Mouse (Mus musculus) right cerebral cortex, adult 18-20 months (tissue): ENCODE results near the gene Grid2.

Source experiments
- DNase-seq: peaks from one replicate; pipeline ENCODE4 v3.0.0; 2022; ENCODE audit warnings: mixed read lengths

Gene Grid2

GRCm38 (mm10) chr6:63659423-63659822, 403.7 kb downstream of the Grid2 start:
- DNase-seq = no peak

DNA sequence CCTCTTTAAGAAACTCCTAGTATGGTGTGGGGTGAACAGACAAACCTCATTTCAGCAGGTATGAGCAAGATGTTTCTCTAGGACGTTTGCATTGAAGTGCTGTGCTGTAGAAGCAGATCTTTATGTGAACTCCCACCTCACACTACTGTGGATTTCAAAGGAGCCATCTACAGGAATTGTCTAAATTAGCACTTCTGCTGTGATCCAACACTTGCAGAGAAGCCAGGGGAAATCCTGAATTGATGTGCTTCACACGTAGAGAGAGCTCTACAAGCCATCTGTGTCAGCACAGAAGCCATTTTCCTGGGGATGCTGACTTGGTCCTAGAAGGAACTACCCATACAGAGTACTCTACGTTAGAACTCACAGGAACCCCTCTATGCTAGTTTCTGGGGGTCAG, 430.0 kb downstream of the Grid2 start:
- DNase-seq = no peak

GRCm38 (mm10) chr6:63701684-63702083, 446.0 kb downstream of the Grid2 start:
- no peak for DNase-seq

GRCm38 (mm10) chr6:63733740-63734139, 478.1 kb downstream of the Grid2 start:
- DNase-seq = no peak

GRCm38 (mm10) chr6:63762535-63762934, 506.9 kb downstream of the Grid2 start:
- no peak for DNase-seq

DNA sequence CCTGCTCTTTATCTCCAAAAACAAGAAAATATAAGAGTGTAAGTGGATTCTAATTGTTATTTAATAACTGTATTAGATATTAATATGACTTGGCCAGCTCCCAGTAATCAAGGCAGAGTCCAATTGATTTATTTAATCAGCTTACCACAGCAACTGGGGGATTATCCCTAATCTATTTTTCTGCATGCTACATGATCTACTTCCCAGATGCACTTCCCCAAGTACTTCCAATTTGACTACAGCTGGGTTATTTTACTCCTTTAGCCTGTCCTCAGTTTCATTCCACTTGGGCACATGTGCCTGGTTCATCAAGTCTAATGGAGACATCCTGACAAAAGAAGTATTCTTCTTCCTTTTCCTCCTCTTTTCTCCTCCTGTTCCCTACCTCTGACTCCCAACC, 539.0 kb downstream of the Grid2 start:
- no peak for DNase-seq

DNA sequence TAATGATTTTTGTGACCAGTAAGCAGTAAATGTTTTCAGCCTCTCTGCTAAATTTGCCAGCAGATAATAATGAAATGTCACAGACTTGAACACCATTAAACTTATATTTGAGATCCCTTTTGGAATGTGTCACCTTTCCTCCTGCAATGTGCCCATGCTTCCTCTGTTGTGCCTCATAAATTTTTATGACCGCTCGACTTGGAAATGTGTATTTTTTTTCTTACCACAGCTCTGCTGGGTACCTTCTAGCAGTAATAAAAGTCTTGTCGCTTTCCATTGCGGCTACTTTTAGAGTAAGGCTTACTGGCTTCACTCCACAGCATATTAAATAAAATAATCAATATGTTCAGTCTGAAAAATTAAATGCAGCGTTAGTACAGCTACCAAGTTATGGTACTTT, 564.6 kb downstream of the Grid2 start:
- DNase-seq = no peak

GRCm38 (mm10) chr6:63862628-63863027, 607.0 kb downstream of the Grid2 start:
- DNase-seq = peak; percentile 9

- no peak for DNase-seq
Observed at GRCm38 (mm10) chr6:63877088-63877764, 621.5 kb downstream of the Grid2 start.

GRCm38 (mm10) chr6:63877765-63878345, 622.2 kb downstream of the Grid2 start:
- no peak for DNase-seq

DNA sequence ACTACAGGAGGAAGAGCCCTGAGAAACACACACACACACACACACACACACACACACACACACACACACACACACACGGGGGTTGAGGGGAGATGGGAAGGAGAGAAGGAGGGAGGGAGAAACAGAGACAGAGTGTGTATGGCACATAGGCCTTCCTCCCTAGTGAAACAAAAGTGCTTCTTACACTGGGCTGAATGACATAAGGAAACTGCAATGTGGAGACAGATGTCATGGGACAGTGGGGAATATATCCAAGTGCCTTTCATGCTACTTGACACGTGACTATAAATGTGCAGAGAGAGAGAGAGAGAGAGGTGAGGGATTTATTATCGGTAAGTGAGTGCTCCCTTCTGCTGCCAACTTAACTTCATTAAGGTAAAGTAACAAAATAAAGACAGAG, 639.0 kb downstream of the Grid2 start:
- no peak for DNase-seq

GRCm38 (mm10) chr6:63898171-63898570, 642.5 kb downstream of the Grid2 start:
- no peak for DNase-seq

DNA sequence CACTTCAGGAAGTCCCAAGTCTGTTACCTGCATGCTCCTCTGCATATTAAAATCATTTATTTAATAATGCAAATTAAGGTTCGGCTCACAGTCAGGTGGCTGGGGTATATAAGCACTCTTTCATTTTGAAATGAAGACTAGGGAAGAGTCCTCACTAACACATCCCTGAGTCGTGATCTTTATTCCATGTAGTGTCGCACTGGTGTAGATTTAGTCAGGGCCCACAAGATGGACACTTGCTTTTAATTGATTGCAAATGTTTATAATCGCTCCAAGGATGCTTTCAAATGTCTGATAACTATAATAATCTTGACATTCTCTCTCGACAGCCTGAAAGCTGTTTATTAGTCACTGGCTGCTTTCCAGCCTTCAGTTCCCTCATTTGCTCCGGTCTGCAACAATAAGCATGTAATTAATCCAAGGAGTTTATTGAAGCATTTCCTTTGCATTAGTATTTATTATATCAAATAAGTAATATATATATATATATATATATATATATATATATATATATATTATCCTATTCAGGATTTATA, 661.4 kb downstream of the Grid2 start:
- DNase-seq = no peak

DNA sequence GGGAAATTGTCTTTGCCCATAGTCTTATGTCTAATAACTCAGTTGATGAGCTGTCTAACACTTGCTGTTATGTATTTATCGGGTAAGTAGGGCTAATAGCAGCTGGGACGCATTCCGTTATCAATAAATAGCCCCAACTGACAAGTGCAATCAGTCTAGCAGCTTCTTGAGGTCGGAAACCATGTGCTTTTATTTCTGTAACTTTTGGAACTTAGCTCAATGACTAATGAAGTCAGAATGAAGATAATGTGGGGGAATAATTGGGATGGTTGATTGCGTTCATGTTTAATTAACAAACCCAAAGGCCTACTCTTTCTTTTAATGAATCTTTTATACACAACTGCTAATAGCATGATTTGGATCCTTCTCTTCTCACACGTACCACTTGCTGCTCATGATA, 666.3 kb downstream of the Grid2 start:
- DNase-seq = no peak

GRCm38 (mm10) chr6:63931201-63931600, 675.5 kb downstream of the Grid2 start:
- DNase-seq = no peak

DNA sequence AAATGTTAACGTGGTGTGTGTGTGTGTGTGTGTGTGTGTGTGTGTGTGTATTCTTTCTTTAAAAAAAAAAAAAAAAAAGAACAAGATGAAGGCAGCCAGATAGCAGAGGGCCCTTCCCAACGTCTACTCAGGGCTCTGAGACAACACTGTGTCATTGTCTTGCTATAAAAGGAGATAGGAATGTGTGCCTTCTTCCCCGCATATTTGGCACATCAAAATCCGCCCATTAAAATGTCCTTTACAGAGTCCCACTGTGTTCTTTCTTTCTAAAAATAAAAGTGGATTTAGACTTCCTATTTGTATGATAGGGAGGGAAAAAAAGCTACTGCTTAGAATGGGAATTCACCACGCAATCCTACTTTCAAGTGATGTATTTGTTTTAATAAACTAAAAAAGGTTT, 691.0 kb downstream of the Grid2 start:
- DNase-seq = no peak

GRCm38 (mm10) chr6:63963789-63964188, 708.1 kb downstream of the Grid2 start:
- no peak for DNase-seq

DNA sequence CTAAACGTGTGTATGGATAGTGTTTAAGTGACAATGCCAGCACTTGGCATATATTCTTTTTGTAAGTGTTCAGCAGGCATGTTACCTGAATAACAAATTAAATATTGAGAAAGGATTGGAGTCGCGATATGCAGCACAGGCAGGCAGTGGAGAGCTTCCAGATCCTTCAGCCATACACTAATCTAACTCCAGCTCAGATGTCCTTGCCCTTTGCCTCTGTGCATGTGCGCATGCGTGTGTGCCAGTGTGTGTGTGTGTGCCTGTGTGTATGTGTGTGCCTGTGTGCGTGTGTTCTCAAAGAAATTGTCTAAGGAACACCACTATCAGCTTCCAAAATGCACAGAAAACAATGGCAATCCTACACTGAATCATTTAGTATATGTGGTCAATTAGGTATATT, 708.6 kb downstream of the Grid2 start:
- DNase-seq = no peak

- no peak for DNase-seq
Observed at GRCm38 (mm10) chr6:63964735-63965134, 709.1 kb downstream of the Grid2 start.

GRCm38 (mm10) chr6:64046084-64046483, 790.4 kb downstream of the Grid2 start:
- DNase-seq = no peak

GRCm38 (mm10) chr6:64046732-64047131, 791.1 kb downstream of the Grid2 start:
- DNase-seq = no peak

DNA sequence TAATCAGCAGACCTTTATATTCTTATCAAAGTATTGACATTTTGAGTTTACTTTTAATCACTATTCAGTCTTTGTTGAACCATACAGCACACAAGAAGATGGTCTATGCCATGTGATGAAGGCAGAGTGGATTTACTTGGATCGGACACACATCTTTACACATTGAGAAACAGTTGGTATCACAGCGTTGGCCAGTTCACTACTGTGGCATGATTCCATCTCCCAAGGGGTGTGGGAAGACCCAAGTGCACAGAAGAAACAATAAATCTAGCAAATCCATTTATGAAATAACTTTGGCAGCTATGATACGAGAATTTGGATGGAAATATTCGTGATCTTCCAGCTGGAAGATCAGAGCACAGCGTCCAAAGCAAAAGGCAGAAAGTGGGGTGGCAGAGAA, 792.3 kb downstream of the Grid2 start:
- DNase-seq = no peak

DNA sequence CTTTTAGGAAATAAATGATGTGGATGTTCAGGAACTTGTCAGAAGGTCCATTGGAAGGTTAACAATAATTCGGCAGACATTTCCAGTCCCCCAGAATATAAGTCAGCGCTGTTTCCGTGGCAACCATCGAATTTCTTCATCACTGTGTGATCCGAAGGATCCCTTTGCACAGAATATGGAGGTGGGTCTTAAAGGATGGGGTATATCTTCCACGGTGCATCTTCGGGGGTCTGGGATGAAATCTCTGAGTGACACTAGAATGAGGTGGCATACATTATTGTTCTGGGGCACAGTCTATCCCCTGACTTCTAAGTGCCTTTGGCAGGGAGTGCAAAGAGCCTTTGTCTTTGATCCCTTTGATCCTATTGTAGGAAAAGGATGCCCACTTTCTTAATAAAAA, 808.2 kb downstream of the Grid2 start:
- DNase-seq = no peak

GRCm38 (mm10) chr6:64064704-64065103, 809.0 kb downstream of the Grid2 start:
- no peak for DNase-seq

DNA sequence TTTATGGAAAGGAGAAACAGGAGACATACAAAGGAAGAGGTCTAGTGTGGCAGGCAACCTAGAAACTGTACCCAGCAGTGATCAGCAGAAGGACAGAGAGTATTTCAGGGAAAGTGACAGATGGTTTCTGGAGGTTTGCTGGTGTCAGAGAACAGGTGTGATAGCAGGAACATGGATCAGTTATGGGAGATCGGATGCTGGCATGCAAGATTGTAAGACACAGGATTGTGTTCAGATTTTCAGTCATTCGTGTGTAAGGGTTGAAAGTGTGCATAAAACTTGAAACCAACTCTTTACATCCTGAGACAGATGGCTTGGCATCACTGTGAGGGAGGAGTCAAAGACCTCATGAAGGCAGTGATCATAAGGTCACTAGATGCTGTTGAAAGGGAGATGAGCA, 817.7 kb downstream of the Grid2 start:
- DNase-seq = no peak
